Mouse (Mus musculus) small intestine, adult 2 months (tissue): ENCODE results near the gene Xylt1.

Experiments used
- CTCF ChIP-seq: fragments of 200-500 bp; IDR thresholded peaks from 2 replicates; pipeline ENCODE4 v1.5.1; 2012; ENCODE audit warnings: low read depth, mild to moderate bottlenecking, control low read depth, inconsistent platforms, low read length, moderate library complexity, mixed read lengths; ENCODE audit not compliant: insufficient replicate concordance, insufficient read length; ENCODE audit errors: extremely low read depth
- POLR2A ChIP-seq: fragments of 200-500 bp; IDR thresholded peaks from 2 replicates; pipeline ENCODE4 v1.6.1; 2012; ENCODE audit warnings: low read depth, mild to moderate bottlenecking, control low read depth, inconsistent platforms, low read length, moderate library complexity

DNA sequence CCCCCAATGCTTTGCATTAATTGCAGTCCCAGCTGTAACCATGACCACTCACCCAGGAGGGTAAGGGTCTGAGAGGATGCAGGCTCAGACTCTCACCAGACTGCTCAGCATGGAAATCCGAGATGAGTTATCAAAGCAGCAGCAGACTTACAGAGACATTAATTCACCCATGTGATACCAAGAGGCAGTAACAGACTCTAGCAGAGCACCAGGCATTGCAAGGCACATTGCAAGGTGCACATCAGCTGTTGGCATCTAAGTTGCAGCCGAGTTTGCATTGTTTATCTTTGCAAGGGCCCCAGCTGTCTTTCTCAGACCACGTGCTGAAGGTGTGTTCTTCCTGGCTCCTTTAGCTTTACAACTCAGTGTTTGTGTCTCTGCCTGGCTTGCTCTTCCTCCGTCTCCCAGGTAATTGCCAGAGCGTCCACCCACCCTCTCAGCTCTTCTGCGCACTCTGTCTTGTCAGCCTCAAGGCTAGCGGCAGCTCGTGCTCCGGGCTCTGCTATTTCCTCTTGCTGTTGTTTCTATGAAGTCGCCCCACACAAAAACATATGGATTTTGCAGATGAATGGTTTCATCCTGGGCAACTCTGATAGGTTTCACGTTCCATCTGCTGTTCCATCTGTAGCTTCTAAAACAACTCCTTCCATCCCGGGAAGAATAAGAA is 214.4 kb downstream of the Xylt1 start:
- TF ChIP-seq CTCF (no peak), POLR2A (no peak)
